Mouse (Mus musculus): ENCODE results near the gene Rab34. TPM values are rescaled to one million over a fixed set of nuclear protein-coding genes. Genes with fewer than 3 reads are reported as not detected.

Gene Rab34
- polyA plus RNA-seq, 2 experiments, result 163 to 171 TPM

DNA sequence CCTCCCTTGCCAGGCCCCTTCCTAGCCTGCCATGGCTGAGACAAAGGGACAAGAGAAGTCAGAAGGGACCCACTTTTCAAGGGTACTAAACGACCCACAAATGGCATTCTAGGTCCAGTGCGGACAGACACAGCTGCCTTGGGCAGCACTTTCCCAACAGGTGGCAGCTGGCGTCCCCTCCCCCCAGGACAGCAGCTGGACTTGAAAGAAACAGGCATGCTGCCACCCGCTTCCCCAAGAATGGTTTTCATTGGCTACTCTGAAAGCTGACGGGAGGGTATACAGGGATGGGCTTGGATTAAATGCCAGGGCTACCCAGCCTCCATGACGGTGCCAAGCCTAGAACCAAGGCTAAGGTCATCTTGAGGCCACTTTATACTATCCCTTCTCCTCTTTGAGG is 25.7 kb upstream of the Rab34 start:
- Histone ChIP-seq H3K4me3 (replicated peaks; ENCODE audit: low read length) (peak overlapping the region; percentile 100), H3K4me2 (replicated peaks; ENCODE audit: low read depth, low read length, severe bottlenecking) (peak overlapping the region; percentile 82), H3K27ac (replicated peaks; ENCODE audit: low read depth, low read length) (peak overlapping the region; percentile 97), H3K36me3 (ENCODE audit: control insufficient read depth, insufficient read depth, low read length) (peaks cover 53% of the 10 kb centered on the region), H3K9me3 (ENCODE audit: control insufficient read depth, low read length) (no peaks in the 10 kb centered on the region), H3K9ac (ENCODE audit: low read depth, low read length, severe bottlenecking) (peak overlapping the region; percentile 98; the same call in 1 of the 2 replicates), H3K27me3 (ENCODE audit: control insufficient read depth, insufficient read depth, low read length) (no peaks in the 10 kb centered on the region), H3K4me1 (ENCODE audit: control insufficient read depth, insufficient read depth, low read length) (peaks cover 32% of the 10 kb centered on the region)
- WGBS, result 24% methylated on average over 6 of the region's 6 CpGs
- no peak for TF ChIP-seq POLR2A (IDR thresholded peaks at IDR 0.05; ENCODE audit: borderline replicate concordance, extremely low read depth, insufficient read depth, insufficient read length)
- peak; percentile 63 for DNase-seq (ENCODE audit: low spot score)
- no peak for ATAC-seq (ENCODE audit: low FRiP score, low read depth)

DNA sequence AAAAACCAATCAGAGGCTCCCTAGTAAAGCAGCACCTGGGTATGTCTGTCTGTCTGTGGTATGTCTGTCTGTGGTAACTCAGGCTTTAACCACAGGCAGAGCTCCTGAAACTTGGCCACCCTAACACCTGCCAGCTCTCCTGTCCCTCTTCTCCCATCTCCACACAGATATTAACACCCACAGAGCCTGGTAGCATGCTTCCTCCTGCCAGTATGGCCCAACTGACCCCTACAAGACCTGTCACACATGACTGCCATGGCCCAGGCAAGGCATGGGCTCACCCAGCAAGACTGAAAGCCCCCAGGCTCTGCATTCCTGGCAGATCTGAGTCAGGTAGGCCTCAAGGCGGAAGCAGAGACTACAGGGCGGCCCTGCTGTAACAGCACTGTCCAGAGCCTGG is 25.2 kb upstream of the Rab34 start:
- H3K4me3 ChIP-seq (replicated peaks; ENCODE audit: low read length), result peak overlapping the region; percentile 100
- H3K36me3 ChIP-seq (ENCODE audit: control insufficient read depth, insufficient read depth, low read length), result peaks cover 47% of the 10 kb centered on the region
- DNase-seq (ENCODE audit: low spot score) (no peak), ATAC-seq (ENCODE audit: low FRiP score, low read depth) (no peak)
- 36% methylated on average over 2 of the region's 2 CpGs for WGBS
- H3K4me1 ChIP-seq (ENCODE audit: control insufficient read depth, insufficient read depth, low read length), result peaks cover 32% of the 10 kb centered on the region
- H3K27me3 ChIP-seq (ENCODE audit: control insufficient read depth, insufficient read depth, low read length), result no peaks in the 10 kb centered on the region
- H3K27ac ChIP-seq (replicated peaks; ENCODE audit: low read depth, low read length), result peak overlapping the region; percentile 97
- H3K9me3 ChIP-seq (ENCODE audit: control insufficient read depth, low read length), result no peaks in the 10 kb centered on the region
- peak overlapping the region; percentile 82 for H3K4me2 ChIP-seq (replicated peaks; ENCODE audit: low read depth, low read length, severe bottlenecking)
- no peak for TF ChIP-seq POLR2A (IDR thresholded peaks at IDR 0.05; ENCODE audit: borderline replicate concordance, extremely low read depth, insufficient read depth, insufficient read length)
- H3K9ac ChIP-seq (ENCODE audit: low read depth, low read length, severe bottlenecking), result peak overlapping the region; percentile 98

DNA sequence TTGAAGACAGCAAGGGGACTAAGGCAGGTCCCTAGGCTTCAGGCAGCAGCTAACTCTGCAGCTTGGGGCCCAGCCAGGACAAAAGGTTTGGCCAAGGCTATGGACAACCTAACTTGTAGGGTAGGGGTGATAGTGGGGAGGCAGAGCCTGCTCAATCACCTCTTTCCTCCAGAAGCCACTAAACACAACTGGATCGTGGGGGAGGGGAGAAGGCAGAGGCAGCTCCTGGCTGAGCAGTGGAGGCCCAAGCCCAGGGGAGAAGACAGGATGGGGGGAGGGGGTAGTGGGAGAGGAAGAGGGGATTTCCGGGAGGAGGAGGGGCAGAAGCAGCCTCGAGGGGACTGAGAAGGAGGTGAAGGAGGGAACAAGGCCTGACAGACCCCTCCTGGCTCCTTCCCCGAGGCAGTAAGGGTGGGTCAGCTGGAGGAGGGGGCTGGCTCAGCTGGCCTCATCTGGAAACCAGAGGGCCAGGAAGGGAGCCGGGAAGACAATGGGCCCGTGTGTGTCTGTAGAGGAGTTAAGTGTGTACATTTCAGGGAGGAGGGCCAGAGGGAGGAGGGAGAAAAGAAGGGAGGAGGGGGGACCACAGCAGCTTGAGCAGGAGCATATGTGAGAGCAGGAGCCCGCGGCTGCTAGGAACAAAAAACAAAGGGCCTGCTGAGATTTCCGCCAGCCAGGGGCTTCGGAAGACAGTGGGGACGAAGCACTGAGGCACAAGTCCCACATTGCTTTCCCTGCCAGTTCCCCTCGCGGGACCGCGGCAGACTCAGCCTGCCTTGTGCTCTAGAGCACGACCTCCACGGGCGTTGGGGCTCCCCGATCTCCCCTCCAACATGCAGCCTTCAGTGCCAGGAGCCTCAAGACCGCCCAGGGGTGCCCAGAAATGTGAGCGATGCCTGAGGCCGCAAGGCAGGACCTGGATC is 24.3 kb upstream of the Rab34 start:
- Histone ChIP-seq H3K4me2 (replicated peaks; ENCODE audit: low read depth, low read length, severe bottlenecking) (peak overlapping the region; percentile 82), H3K9me3 (ENCODE audit: control insufficient read depth, low read length) (no peaks in the 10 kb centered on the region), H3K27me3 (ENCODE audit: control insufficient read depth, insufficient read depth, low read length) (no peaks in the 10 kb centered on the region), H3K4me3 (replicated peaks; ENCODE audit: low read length) (peak overlapping the region; percentile 100), H3K4me1 (ENCODE audit: control insufficient read depth, insufficient read depth, low read length) (peaks cover 32% of the 10 kb centered on the region), H3K36me3 (ENCODE audit: control insufficient read depth, insufficient read depth, low read length) (peaks cover 38% of the 10 kb centered on the region), H3K9ac (ENCODE audit: low read depth, low read length, severe bottlenecking) (peak overlapping the region; percentile 98), H3K27ac (replicated peaks; ENCODE audit: low read depth, low read length) (peak overlapping the region; percentile 97)
- ATAC-seq (ENCODE audit: low FRiP score, low read depth) (peak; percentile 72), DNase-seq (ENCODE audit: low spot score) (peak; percentile 88)
- TF ChIP-seq POLR2A (IDR thresholded peaks at IDR 0.05; ENCODE audit: borderline replicate concordance, extremely low read depth, insufficient read depth, insufficient read length), result 0 out of 2 replicates have a peak, but pooled peaks have one; percentile 11
- WGBS, result under 1% methylated on average over 21 of the region's 22 CpGs

DNA sequence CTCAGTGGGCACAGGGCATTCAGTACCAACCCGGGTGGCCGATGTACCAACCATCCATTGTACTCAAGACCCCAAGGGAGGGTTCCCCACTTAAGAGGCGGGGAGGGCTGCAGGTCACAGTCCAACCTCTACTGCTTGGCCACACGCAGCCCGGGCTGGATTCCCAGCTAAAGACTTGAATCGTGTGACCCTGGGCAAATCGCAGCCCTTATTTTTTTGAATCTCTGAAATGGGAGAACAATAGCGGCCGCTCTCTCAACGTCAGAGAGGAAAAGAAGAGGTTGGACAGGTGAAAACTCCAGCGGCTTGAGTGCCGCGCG is 23.7 kb upstream of the Rab34 start:
- H3K36me3 ChIP-seq (ENCODE audit: control insufficient read depth, insufficient read depth, low read length), result peaks cover 34% of the 10 kb centered on the region
- DNase-seq (ENCODE audit: low spot score), result no peak
- peak overlapping the region; percentile 98 for H3K9ac ChIP-seq (ENCODE audit: low read depth, low read length, severe bottlenecking)
- H3K4me1 ChIP-seq (ENCODE audit: control insufficient read depth, insufficient read depth, low read length), result peaks cover 32% of the 10 kb centered on the region
- H3K27me3 ChIP-seq (ENCODE audit: control insufficient read depth, insufficient read depth, low read length), result no peaks in the 10 kb centered on the region
- H3K4me2 ChIP-seq (replicated peaks; ENCODE audit: low read depth, low read length, severe bottlenecking), result peak overlapping the region; percentile 82
- H3K9me3 ChIP-seq (ENCODE audit: control insufficient read depth, low read length), result no peaks in the 10 kb centered on the region
- no peak for ATAC-seq (ENCODE audit: low FRiP score, low read depth)
- WGBS, result 0% methylated on average over 14 of the region's 14 CpGs
- peak overlapping the region; percentile 97 for H3K27ac ChIP-seq (replicated peaks; ENCODE audit: low read depth, low read length)
- TF ChIP-seq POLR2A (IDR thresholded peaks at IDR 0.05; ENCODE audit: borderline replicate concordance, extremely low read depth, insufficient read depth, insufficient read length), result no peak
- H3K4me3 ChIP-seq (replicated peaks; ENCODE audit: low read length), result peak overlapping the region; percentile 100

DNA sequence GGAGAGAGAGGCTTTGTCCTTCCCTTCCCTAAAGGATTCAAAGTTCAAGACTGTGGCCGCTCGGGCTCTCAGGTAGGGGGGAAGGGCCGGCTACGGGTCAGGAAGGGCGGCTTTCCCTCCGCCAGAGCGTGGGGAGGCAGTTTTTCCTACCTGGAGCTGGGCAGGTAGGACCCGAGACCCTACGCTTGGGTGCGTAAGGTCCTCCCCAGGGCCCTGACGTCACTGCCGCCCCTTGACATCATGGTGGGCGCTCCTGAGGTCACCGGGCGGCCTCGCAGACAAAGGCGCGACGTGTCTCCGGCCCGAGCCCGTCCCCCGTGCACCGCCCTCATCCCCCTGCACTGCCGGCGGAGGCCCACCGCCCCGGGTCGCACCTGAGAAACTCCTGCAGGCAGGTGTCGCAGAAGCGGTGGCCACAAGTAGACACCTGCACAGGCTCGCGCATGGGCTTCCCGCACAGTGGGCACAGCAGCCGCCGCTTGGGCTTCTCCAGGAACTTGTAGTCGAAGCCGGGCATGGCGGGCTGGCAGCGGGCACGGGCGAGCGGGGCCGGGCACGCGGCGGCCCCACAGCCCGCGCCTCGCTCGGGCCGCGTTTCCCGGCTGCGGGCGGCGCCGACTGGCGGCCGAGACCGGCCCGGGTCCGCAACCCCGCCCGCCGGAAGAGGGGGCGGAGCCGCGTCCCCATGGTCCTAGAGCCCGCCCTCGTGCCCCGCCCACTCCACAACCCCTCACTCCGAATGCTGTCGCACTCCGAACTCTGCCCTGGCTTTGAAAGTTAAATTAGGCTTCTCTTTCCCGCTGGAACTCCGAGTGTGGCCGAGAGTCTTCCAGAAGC is 23.1 kb upstream of the Rab34 start, which contains the start of gene Traf4:
Traf4 (minus strand) TSS at position 666 of the 837 bp plus-strand sequence.
- peak; percentile 72; the same call in 1 of the 2 replicates for TF ChIP-seq POLR2A (IDR thresholded peaks at IDR 0.05; ENCODE audit: borderline replicate concordance, extremely low read depth, insufficient read depth, insufficient read length)
- peaks cover 32% of the 10 kb centered on the region for H3K4me1 ChIP-seq (ENCODE audit: control insufficient read depth, insufficient read depth, low read length)
- H3K27me3 ChIP-seq (ENCODE audit: control insufficient read depth, insufficient read depth, low read length), result no peaks in the 10 kb centered on the region
- H3K36me3 ChIP-seq (ENCODE audit: control insufficient read depth, insufficient read depth, low read length), result peaks cover 28% of the 10 kb centered on the region
- WGBS, result 0% methylated on average over 47 of the region's 78 CpGs
- H3K9me3 ChIP-seq (ENCODE audit: control insufficient read depth, low read length), result no peaks in the 10 kb centered on the region
- ATAC-seq (ENCODE audit: low FRiP score, low read depth), result peak; percentile 84
- H3K4me2 ChIP-seq (replicated peaks; ENCODE audit: low read depth, low read length, severe bottlenecking), result peak within 1 kb of the TSS; percentile 82
- peak within 1 kb of the TSS; percentile 98 for H3K9ac ChIP-seq (ENCODE audit: low read depth, low read length, severe bottlenecking)
- peak; percentile 91 for DNase-seq (ENCODE audit: low spot score)
- peak within 1 kb of the TSS; percentile 97 for H3K27ac ChIP-seq (replicated peaks; ENCODE audit: low read depth, low read length)
- H3K4me3 ChIP-seq (replicated peaks; ENCODE audit: low read length), result peak within 1 kb of the TSS; percentile 100

Measured in limb, embryonic 14.5 days (tissue).